16 mouse cellular contexts compared by ENCODE assay signal in the genomic region with DNA sequence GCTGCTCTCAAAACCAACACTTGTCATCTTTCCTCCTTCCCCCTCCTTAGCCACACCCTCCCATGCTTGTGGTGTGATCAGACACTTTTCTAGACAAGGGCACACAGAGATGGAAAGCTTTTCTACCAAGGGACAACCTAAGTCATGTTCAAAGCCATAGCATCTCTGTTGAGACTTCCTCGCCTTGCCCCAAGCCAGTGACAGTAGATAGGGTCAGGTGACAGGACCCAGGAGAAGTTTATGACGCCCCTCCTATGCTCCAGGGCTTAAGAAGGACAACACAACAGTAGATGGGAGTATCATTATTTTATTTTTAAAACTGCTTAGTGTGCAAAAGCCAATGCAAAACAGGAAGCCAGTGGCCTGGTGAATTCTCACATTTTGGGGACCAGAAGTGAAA. TPM values are rescaled to one million over a fixed set of nuclear protein-coding genes. Genes with fewer than 3 reads are reported as not detected.
DNase-seq lines count a peak whose midpoint lies in the region; ATAC-seq and TF ChIP-seq lines count a peak whose summit lies in the region.
"Had no signal": no experiment of that assay in that cellular context is flagged by ENCODE, and none has a peak within 500 bp of the region (broad histone marks: within the 10 kb centered on the region; RNA-seq: fewer than 3 reads in every experiment).

No protein-coding gene starts in this region.

- H3K9ac ChIP-seq in forebrain, embryonic 11.5 days (ENCODE audit: low read length): no peak overlapping the region
- H3K9ac ChIP-seq: liver, embryonic 13.5 days had no signal

- H3K27ac ChIP-seq in layer of hippocampus, adult 2 months: peak overlapping the region; percentile 36; the same call in 1 of the 2 replicates
- H3K27ac ChIP-seq in forebrain, embryonic 11.5 days (ENCODE audit: low read depth, low read length): no peak overlapping the region
- H3K27ac ChIP-seq: hindbrain, embryonic 10.5 days had no signal

- H3K4me1 ChIP-seq in forebrain, embryonic 11.5 days (replicated peaks; ENCODE audit: control insufficient read depth, insufficient read depth, low read length): no peaks in the 10 kb centered on the region

- H3K4me2 ChIP-seq in forebrain, embryonic 11.5 days (ENCODE audit: low read depth, low read length, severe bottlenecking): no peak overlapping the region
- H3K4me2 ChIP-seq: liver, embryonic 13.5 days had no signal

- no peak overlapping the region for H3K4me3 ChIP-seq in layer of hippocampus, adult 2 months
- no peak overlapping the region for H3K4me3 ChIP-seq in forebrain, embryonic 11.5 days (ENCODE audit: low read depth, low read length)
- H3K4me3 ChIP-seq: erythroblast, embryonic 14.5 days; hindbrain, embryonic 10.5 days; liver, embryonic 13.5 days had no signal

- no peaks in the 10 kb centered on the region for H3K27me3 ChIP-seq in forebrain, embryonic 11.5 days (ENCODE audit: control insufficient read depth, insufficient read depth, low read length)
- H3K27me3 ChIP-seq: liver, embryonic 13.5 days had no signal

- ATAC-seq in inflammation-experienced regulatory T-cells, adult 6 months: peak; percentile 46
- no peak for ATAC-seq in forebrain, embryonic 11.5 days (replicated peaks; ENCODE audit: low FRiP score)
- ATAC-seq: intestine, embryonic 16.5 days had no signal

- DNase-seq in layer of hippocampus, adult 2 months (ENCODE audit: low spot score in 2 of 2): no peak
- no peak for DNase-seq in layer of hippocampus, adult 8-10 months (ENCODE audit: low spot score in 2 of 2)
- DNase-seq in thymus, postnatal 0 days (ENCODE audit: low spot score): peak; percentile 30
- DNase-seq in thymus, postnatal 10 days (ENCODE audit: low spot score in 2 of 2): no peak
- DNase-seq in thymus, postnatal 4 days: peak; percentile 15
- DNase-seq in frontal cortex, postnatal 36 days (ENCODE audit: low spot score in 2 of 2): no peak
- no peak for DNase-seq in forebrain, embryonic 11.5 days (ENCODE audit: low spot score)
- DNase-seq: adrenal gland, postnatal 25 days; cerebellum, adult 11-12 months; liver, embryonic 13.5 days had no signal

- H3K36me3 ChIP-seq in forebrain, embryonic 11.5 days (ENCODE audit: control insufficient read depth, insufficient read depth, low read length): no peaks in the 10 kb centered on the region
- H3K36me3 ChIP-seq: hindbrain, embryonic 10.5 days; liver, embryonic 13.5 days had no signal

- 81% methylated on average over 2 of the region's 2 CpGs for WGBS in forebrain, embryonic 11.5 days

- TF ChIP-seq CTCF in layer of hippocampus, adult 2 months (conservative IDR thresholded peaks at IDR 0.05): no peak

- H3K9me3 ChIP-seq in forebrain, embryonic 11.5 days (ENCODE audit: control insufficient read depth, low read length): no peaks in the 10 kb centered on the region
- H3K9me3 ChIP-seq: hindbrain, embryonic 10.5 days; liver, embryonic 13.5 days had no signal

RNA-seq across cellular contexts. Expression of a gene that starts 21.4 kb away (rescaled TPM):
- total RNA-seq in layer of hippocampus, adult 2 months (2021): 1 to 10 TPM; 2.4 to 2.6 TPM
- total RNA-seq in layer of hippocampus, adult 8-10 months (2022): 10 to 100 TPM in 1 of 4 experiments, 1 to 10 TPM in 3; 1.8 to 10.0 (median 6.1) TPM
- 6.0 and 6.6 TPM in 2 replicates for polyA plus RNA-seq in thymus, postnatal 0 days (2015; fragmentation: Nextera tagmentation; extraction: Ambion mirVana)
- polyA plus RNA-seq in inflammation-experienced regulatory T-cells, adult 6 months (2017; shearing (Covaris generic)): 10 to 100 TPM; 38.3 to 56.0 (median 48.7) TPM
- polyA plus RNA-seq in forebrain, embryonic 11.5 days (2014; fragmentation: Nextera tagmentation; extraction: Ambion mirVana): 0.45 and 0.79 TPM in 2 replicates

RNA-seq across cellular contexts. Expression of a gene that starts 43.6 kb away (rescaled TPM):
- total RNA-seq in layer of hippocampus, adult 2 months (2021): not detected
- total RNA-seq in layer of hippocampus, adult 8-10 months (2022): not detected
- 3.6 and 4.9 TPM in 2 replicates for polyA plus RNA-seq in thymus, postnatal 0 days (2015; fragmentation: Nextera tagmentation; extraction: Ambion mirVana)
- not detected for polyA plus RNA-seq in inflammation-experienced regulatory T-cells, adult 6 months (2017; shearing (Covaris generic))
- not detected in 2 replicates for polyA plus RNA-seq in forebrain, embryonic 11.5 days (2014; fragmentation: Nextera tagmentation; extraction: Ambion mirVana)
- total RNA-seq: adrenal gland, postnatal 25 days; heart, adult 8-10 months; left cerebral cortex, postnatal 10 days had no signal
- polyA plus RNA-seq: erythroblast, embryonic 14.5 days; hindbrain, embryonic 10.5 days had no signal

Comparison
In these comparisons a context has a peak if more than half of its experiments do, and no peak if none do; other contexts are left out.
1. DNase-seq: peak in thymus, postnatal 0 days (single experiment) and thymus, postnatal 4 days (single experiment); none in layer of hippocampus, adult 2 months (0 of 2), layer of hippocampus, adult 8-10 months (0 of 2), thymus, postnatal 10 days (0 of 2), frontal cortex, postnatal 36 days (0 of 2) and forebrain, embryonic 11.5 days (single experiment).